Mouse (Mus musculus) urinary bladder, postnatal 14 days (tissue): Measurements from ENCODE around the gene Neurl3.

Experiments
- DNase-seq: peaks from one replicate; pipeline ENCODE4 v3.0.0; 2021; ENCODE audit warnings: low spot score

Neurl3 gene

DNA sequence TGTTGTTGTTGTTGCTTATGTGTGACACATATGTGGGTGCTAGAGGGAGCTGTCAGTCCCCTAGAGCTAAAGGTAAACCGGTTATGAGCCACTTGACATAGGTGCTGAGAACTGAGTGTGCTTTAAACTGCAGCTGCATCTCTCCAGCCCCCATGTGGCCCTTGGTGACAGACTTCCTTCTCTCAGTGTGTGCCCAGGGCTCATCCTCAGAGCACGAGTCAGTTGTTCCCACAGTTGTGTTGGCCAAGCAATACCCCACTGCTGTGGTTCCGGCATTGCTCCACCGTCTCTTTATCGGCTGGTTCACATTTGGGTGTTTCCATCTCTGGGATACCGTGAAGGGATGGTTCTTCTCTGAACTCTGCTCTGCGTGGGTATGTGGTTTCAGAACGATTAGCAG lies 17.2 kb downstream of the Neurl3 start:
- DNase-seq: no peak

DNA sequence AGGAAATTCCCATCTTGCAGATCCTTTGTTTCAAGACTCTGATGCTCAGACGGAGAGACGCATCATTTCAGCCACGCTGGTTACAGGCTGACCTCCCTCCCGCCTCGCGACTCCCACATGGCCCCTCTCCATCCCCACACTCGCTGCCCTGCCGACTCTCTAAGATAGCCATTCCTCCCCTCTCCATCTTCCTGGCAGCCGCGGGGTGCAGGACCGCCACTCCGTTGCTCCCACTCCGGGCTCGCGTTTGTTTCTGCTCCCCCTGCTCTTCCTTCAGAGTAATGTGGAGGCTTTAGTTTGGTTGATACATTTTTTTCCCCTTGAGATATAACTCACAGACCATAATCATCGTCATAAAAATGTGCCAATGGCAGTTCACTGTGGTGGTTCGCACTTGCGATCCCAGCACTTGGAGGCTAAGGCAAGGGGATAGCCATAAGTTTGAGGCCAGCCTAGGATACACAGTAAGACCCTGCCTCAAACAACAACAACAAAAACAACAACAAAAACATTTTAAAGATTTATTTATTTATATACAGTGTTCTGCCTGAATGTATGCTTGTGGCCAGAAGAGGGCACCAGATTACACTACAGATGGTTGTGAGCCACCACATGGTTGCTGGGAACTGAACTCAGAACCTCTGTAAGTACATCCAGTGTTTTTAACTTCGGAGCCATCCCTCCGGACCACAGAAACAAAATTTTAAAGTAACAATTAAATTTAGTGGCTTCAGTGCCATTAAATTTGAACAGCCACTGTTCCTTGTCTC lies 18.4 kb downstream of the Neurl3 start:
- DNase-seq: no peak

DNA sequence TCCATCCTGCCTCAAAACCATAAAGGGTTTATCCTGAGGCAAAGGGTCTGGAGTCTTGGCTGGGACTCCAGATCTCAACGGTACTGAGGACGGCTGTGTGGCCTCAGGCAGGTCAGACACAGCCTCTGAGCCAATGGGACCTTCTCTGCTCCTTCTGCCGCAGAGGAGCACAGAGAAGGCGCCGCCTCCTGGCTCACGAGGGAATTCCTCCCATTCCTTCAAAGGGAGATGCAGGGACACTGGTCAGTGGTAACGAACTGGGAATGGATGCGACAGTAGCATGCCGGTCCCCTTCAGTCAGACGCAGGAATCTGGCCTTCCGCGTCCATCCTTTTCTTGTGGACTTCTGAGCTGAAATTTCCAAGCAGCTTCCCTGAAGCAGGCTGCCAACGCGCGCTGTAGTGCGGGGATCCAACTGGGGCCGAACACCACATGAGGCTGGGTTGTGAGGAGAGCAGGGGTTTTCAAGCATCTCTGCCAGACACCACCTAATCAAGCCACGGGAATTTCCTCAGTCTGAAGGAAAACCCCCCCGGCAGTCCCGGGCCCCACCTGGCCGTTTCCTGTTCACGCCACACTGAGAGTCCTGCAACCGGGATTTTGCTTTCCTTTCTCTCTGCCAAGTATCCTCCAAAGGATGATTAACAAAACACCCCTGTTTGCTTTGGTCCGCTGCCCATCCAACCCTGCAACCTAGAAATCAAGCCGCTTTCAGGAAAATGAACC lies 19.7 kb downstream of the Neurl3 start:
- peak; percentile 42 for DNase-seq

DNA sequence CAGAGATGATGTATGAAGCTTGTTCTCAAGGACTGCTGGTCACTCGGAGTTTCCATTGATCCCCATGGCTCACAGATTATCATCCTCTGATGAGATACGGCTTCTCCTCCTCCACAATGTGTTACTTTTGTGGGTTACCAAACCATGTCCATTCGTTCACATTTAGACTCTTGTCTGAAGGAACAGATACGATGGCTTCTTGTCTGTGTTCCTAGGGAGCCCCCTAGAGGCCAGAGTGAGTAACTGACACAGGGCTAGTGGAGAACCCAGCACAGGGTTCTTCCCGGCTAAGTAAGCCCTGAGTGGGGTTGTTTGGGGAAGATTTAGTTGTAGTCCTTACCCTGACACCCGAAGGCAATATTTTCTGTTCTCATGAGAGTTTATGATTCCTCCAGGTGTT lies 21.7 kb downstream of the Neurl3 start:
- DNase-seq: peak; percentile 75

DNA sequence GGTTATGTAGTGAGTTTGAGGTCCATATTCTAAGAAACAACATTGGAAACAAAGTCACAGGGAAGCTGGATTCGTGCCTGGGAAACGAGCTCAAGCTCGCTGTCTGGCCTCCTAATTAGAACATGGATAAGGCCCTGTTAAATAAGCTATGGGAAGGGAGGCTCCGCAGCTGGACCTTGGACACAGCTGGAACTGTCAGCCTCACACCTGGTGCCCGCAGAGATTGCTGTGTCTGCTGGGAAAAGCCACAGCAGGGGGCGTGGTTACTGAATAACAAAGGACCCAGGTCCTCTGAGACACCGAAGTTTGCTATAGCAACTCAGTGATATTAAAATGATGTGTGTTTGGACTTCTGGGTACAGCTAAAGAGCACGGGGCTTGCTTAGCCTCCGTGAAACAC lies 23.1 kb downstream of the Neurl3 start:
- no peak for DNase-seq

DNA sequence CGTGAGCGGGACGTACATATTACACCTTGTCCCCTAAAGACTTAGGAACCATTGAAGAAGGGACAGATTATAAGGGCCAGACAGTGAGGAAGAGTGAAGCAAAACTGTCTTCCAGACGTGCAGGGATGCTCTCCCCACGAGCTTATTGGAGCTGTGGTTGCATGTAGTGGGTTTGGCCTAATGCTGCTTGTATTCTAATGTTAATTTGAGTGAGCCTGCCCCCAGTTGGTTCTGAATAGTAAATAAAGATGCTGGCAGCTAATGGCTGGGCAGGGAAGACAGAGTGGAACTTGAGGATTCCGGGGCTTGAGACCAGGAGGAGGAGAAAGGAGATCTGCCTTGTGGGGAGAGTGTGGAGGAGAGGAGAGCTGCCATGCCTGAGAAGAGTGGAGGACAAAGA lies 27.8 kb downstream of the Neurl3 start:
- no peak for DNase-seq

DNA sequence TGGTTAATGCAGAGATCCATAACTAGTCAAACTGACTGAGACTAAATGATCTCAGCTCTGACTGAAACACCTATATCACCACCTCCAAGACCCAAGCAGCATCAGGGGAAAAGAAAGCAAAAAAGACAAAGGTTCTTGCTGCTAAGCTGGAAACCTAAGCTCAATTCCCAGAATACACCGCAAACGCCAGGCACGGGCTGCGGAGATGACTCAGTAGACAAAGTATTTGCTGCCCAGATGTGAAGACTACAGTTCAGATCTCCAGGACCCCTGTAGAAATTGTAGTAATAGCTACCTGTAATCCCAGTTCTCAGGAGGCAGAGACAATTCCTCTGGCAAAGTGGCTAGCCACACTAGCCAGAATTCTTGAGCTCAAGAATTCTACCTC lies 29.7 kb downstream of the Neurl3 start:
- DNase-seq: no peak

DNA sequence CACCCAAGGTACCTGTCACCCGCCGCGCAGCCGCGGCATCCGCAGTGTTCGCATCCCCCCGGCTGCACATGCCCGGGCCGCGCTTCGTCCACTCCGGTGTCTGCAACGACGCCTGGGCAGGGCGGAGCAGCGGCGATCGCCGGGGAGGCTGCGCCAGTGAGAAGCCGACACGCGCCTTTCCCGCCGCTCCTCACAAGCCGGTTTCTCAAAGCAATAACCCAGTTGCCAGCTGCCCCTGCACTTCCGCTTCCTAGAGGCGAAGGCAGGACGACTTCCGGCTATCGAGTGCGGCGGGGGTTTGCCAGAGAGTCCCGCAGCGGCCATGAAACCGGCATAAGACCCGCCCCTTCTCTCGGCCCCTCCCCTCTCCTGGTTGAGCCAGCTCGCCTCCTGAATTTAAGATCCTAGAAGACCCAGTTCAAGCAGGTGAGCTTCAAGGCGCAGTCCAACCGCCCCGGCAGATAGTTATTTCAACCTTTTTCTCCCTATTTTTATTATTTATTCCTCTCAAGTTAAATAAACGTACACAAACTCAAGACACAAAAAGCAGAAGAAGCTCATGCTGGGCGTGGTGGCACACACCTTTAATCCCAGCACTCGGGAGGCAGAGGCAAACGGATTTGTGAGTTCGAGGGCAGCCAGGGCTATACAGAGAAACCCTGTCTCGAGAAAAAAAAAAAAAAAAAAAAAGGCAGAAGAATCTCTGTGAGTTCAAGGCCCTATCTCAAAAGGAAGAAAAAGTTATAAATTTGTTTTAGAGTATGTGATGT lies 30.2 kb downstream of the Neurl3 start, which contains the start of gene Uggt1:
Uggt1 (minus strand) TSS at position 663 of the 770 bp plus-strand sequence.
- DNase-seq: peak; percentile 95

DNA sequence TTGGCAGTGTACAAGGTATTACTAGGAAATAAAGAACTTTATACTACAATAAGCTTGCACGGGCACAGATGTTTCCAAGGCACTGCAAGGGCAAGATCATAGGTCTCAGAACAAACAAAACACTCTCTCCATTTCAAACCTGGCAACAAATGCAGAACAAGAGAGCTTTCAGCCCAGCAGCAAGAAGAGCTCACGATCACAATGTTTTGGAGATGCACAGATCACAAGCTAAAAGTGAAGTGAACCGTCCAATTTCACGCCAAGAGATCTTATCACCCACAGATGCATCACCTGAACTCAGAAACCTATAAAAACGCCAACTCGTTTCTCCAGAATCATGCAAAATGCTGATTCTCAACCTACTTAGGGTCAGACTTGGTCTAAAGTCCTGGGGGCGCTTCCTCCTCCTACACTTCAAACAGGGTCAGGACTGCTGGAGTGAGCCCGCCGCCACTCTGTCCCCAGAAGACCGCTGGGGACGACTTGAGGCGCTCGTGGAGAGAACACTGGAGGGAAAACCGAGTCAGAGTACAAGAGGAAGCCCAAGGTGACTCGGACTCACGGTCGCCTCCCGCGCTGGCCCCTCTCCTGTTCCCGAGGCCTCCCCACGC lies 30.9 kb downstream of the Neurl3 start:
- no peak for DNase-seq

DNA sequence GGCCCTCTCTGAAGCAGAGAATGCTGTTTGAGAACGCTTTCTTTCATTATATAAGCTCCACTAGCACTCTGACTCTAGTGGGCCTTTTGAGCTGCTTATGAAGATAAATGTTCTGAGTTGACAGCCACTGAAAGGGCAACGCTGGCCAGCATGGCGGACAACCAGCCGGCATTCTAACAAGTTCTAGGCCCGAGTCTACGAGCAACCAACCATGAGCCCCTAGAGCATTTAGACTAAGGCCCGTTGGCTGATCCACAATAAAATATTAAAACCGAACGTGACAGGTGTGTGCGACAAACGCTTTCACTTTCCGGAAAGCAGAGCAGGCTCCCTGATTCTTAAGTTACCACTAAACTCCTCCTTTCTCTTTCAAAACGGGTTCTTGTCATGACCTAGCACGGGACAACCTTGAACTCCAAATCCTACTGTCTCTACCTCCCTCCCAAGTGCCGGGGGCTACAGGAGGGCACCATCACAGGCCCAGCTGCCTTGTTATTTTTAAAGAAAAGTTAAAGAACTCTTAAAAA lies 32.5 kb downstream of the Neurl3 start:
- DNase-seq: no peak

DNA sequence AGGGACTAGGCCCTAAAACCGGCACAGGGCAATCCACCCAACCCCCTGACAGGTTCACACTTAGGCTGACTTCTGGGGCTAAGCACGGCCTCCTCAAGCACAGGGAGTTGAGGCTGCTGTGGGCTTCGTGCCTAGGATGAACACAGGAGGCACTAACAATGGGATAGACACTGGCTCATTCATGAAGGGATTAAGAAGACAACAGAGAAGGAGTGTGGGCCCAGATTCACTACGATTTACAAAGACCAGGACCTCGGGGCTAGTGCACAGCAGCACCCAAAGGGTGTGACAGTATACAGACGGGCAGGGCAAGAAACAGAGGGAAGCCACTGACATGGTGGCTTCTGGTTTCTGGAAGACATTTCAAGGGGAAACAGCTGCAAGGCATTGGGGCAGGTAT lies 34.3 kb downstream of the Neurl3 start:
- no peak for DNase-seq

DNA sequence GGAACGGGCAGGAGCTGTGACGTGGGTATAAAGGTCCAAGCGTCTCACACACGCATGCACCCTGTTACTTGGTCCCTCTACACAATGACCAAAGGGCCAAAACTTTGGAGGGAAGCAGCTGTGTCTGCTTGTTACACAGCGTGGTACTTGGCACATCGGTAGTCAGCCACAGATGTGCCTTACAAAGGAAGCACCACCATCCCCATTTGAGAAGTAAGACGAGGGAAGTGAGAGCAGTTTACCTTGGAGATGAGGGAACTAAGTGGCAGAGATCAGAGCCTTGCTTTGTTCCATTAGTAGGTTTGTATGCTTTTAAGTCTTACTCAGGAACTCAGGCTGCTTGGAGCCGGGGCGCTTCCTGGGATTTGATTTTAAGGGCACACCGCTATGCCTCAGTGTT lies 35.1 kb downstream of the Neurl3 start:
- no peak for DNase-seq

DNA sequence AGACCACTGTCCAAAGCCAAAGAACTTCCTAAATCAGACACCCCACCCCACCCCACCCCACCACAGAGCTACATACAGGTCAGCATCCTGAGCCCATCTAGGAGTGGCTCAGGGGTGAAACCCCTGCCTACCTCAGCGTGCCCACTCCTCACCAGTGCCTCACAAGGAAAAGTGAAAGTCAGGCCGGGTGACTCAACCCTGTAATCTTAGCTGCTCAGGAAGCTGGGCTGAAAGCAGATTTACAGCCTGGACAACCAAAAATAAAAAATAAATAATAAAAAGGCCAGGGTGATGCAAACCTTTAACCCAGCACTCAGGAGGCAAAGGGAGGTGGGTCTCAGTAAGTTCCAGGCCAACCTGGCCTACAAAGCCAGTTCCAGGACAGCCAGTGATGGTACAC lies 38.6 kb downstream of the Neurl3 start:
- DNase-seq: no peak

DNA sequence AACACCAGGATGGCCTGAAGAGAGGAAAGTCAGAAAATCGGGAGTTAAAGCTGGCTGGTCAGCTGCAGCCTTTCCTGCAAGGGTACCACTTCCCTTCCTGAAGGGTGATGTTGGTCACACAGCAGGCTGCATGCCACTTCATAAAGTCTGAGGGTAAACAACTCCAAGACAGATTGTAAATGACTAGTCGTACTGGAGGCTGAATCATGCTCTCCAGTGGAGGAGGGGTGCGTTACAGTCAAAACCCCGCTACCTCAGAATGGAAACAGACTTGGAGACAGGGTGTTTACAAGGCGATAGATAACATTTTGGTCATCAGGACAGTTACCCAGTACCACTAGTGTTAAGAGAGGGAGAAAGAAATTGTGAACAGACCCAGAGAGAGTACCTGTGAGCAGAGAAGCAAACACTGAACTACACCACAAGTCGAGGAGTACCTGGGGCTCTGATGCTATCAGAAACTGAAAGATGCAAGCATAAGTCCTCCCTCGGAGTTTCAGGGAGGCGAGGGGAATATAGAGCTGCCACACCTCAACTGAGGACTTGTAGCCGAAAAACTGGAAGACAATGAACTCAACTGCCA lies 39.3 kb downstream of the Neurl3 start:
- DNase-seq: no peak

DNA sequence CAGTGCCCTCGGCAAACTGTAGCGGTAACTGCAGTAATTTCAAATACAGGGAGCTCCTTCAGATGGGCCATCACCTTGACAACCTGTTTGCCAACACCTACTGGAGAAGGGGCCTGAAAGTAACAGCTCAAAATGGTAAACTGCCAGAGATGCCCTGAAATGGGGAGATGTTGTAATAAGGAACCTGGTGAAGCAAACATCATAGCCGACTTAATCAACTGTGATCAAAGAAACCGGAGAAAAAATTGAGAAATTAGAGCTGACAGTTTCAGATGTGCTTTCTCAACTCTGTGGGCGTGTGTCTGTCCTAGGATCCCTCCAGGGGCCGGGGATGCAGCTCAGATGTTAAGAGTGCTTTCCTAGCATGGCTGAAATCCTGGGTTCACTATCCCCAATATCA lies 41.3 kb downstream of the Neurl3 start:
- DNase-seq: no peak

DNA sequence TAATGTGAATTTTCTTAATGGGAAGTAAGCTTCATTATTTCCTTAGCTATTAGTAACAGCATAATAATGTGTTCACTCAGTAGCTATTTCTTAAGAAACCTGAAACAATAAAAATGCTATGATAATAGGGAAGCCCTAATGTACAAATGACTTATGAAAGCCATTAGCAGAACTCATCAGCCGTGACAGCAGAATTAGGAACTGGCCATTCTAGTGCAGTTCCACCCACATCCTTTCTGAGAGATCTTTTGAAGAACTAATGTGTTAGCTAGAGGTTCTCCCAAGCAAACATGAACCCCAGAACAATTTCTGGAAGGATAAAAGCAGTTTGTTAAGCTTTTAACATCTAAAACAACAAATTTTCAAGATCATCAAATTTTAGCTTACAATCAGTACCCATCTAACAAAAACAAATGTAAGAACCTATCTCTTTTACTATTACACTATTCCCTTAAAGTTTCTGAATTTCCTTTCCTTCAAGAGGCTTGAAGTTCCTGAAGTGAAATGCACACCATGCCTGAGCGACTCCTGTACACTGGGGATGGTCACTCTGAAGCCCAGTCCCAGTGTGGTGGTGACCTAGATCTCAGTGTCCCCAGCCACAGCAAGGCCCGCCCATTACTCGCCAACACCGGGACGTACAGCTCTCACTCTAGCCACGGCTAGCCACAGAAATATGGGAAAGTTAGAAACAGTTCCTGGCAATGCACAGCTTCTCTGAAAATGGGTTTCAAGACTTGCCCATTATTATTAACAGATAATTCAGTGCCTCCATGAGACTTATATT lies 43.4 kb downstream of the Neurl3 start:
- DNase-seq: no peak

DNA sequence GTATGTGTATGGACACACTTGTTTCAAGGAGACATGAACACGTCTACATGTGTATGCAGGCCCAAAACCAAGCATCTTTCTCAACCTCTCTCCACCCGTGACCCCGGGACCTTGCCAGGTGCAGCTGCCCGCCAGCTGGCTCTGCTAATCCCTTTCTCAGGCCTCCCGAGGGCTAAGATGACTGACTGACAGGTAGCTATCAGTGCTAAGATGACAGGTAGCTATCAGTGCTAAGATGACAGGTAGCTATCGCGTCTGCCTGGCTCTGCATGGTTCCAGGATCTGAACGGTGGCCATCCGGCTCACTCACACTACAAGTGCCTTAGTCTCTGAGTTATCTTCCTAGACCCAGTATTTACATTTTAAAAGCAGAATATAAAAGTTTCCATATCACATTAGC lies 46.0 kb downstream of the Neurl3 start:
- DNase-seq: no peak

DNA sequence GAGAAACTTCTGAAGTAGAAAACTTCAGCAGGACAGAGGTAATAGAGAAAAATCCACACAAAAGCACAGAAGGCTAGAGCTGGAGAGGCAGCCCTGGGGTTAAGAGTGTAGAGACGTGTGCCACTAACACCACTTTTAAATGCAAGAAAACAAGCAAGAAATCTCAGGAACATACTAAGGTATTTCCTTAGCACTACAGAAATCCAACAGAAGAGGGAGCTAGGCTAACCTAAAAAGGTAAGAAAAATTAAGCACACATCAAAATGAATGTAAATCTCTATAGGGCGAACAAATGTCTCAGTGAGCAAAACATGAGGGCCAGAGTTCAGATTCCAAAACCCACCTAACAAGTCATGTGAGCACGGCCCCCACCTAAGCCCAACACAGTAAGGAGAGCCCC lies 49.8 kb downstream of the Neurl3 start:
- no peak for DNase-seq
